In the genomic region with DNA sequence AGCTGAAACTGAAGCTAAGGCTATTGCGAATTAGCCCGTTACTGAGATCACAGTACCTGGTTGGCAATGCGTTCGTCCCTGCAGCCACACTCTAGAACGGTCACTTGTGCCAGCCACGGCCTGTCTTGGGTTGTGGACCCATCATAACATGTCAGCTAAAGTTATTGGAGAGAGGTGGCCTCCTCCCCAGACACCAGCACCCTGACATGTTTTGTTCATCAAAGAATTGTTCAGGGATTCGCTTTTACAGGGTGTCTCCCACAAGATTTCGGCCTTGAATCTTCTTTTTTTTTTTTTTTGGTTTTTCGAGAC, we compare ENCODE assay signal across 9 mouse cellular contexts. TPM values are rescaled to one million over a fixed set of nuclear protein-coding genes. Genes with fewer than 3 reads are reported as not detected.
DNase-seq lines count a peak whose midpoint lies in the region; ATAC-seq and TF ChIP-seq lines count a peak whose summit lies in the region.
"Had no signal": no experiment of that assay in that cellular context is flagged by ENCODE, and none has a peak within 500 bp of the region (broad histone marks: within the 10 kb centered on the region; RNA-seq: fewer than 3 reads in every experiment).

No protein-coding gene starts in this region.

- no peak overlapping the region for H3K27ac ChIP-seq in heart, embryonic 16.5 days (ENCODE audit: low read length)
- H3K27ac ChIP-seq in MEL (ENCODE audit: control insufficient read depth, low read depth, low read length) = peak overlapping the region; percentile 66
- H3K27ac ChIP-seq in hindbrain, embryonic 11.5 days (ENCODE audit: low read depth, low read length) = no peak overlapping the region
- no peak overlapping the region for H3K27ac ChIP-seq in midbrain, embryonic 11.5 days (ENCODE audit: low read depth, low read length)

- intact Hi-C loops in gastrocnemius, postnatal 14 days (cut with DNase I; ENCODE audit: low total_unique reads) = no loop called here
- intact Hi-C loops in left cerebral cortex, postnatal 36 days (cut with DNase I) = loop anchor here (1.0 to 10.0 kb wide), 2 partner anchors 148 to 392 kb away; a partner anchor contains a TSS

- no peaks in the 10 kb centered on the region for H3K27me3 ChIP-seq in heart, embryonic 16.5 days (ENCODE audit: control insufficient read depth, insufficient read depth, low read length)
- H3K27me3 ChIP-seq in MEL (ENCODE audit: control insufficient read depth in 1 of 2, insufficient read depth in 2 of 2, low read length in 2 of 2) = peaks cover 8% of the 10 kb centered on the region in 2 experiments
- no peaks in the 10 kb centered on the region for H3K27me3 ChIP-seq in hindbrain, embryonic 11.5 days (ENCODE audit: control insufficient read depth, insufficient read depth, low read length)
- no peaks in the 10 kb centered on the region for H3K27me3 ChIP-seq in midbrain, embryonic 11.5 days (ENCODE audit: control insufficient read depth, insufficient read depth, low read length)

- H3K9ac ChIP-seq in heart, embryonic 16.5 days (ENCODE audit: low read length) = peak overlapping the region; percentile 72
- H3K9ac ChIP-seq in MEL (ENCODE audit: control insufficient read depth, low read depth, low read length, poor library complexity, severe bottlenecking) = peak overlapping the region; percentile 83
- peak overlapping the region; percentile 79 for H3K9ac ChIP-seq in hindbrain, embryonic 11.5 days (ENCODE audit: low read depth, low read length)
- H3K9ac ChIP-seq in midbrain, embryonic 11.5 days (ENCODE audit: low read length) = peak overlapping the region; percentile 79

- H3K9me3 ChIP-seq in heart, embryonic 16.5 days (replicated peaks; ENCODE audit: control insufficient read depth, low read length) = no peaks in the 10 kb centered on the region
- no peaks in the 10 kb centered on the region for H3K9me3 ChIP-seq in MEL (replicated peaks; ENCODE audit: insufficient read depth, low read length)
- H3K9me3 ChIP-seq in hindbrain, embryonic 11.5 days (ENCODE audit: control insufficient read depth, low read length) = no peaks in the 10 kb centered on the region
- H3K9me3 ChIP-seq in midbrain, embryonic 11.5 days (ENCODE audit: control insufficient read depth, low read length) = no peaks in the 10 kb centered on the region

- TF ChIP-seq POLR2A in MEL (IDR thresholded peaks at IDR 0.05; ENCODE audit: control insufficient read depth in 1 of 2, insufficient read depth in 1 of 2, low read depth in 1 of 2, low read length in 2 of 2, poor library complexity in 1 of 2) = peak in 1 of 2 experiments; percentile 58; a peak in 1 of 4 replicates

- H3K4me2 ChIP-seq in heart, embryonic 16.5 days (ENCODE audit: low read depth, low read length) = peak overlapping the region; percentile 88
- peak overlapping the region; percentile 75 for H3K4me2 ChIP-seq in hindbrain, embryonic 11.5 days (replicated peaks; ENCODE audit: low read depth, low read length)
- peak overlapping the region; percentile 71 for H3K4me2 ChIP-seq in midbrain, embryonic 11.5 days

- TF ChIP-seq CTCF in MEL (IDR thresholded peaks at IDR 0.05 in 2 of 3, conservative IDR thresholded peaks at IDR 0.05 in 1 of 3; ENCODE audit: control insufficient read depth in 1 of 3, insufficient read depth in 1 of 3, low read depth in 2 of 3, low read length in 3 of 3, poor library complexity in 1 of 3, severe bottlenecking in 1 of 3) = no peak

- WGBS in heart, embryonic 16.5 days = 61% methylated on average over 9 of the region's 9 CpGs
- WGBS in hindbrain, embryonic 11.5 days = 66% methylated on average over 9 of the region's 9 CpGs
- 68% methylated on average over 9 of the region's 9 CpGs for WGBS in midbrain, embryonic 11.5 days

- no peak for DNase-seq in heart, adult 9 months (ENCODE audit: low spot score in 2 of 2)
- DNase-seq in MEL (ENCODE audit: low read depth, low spot score) = no peak
- DNase-seq in hindbrain, embryonic 11.5 days (ENCODE audit: low spot score) = no peak
- DNase-seq in midbrain, embryonic 11.5 days (ENCODE audit: low spot score, missing footprints) = no peak
- no peak for DNase-seq in gastrocnemius, postnatal 14 days
- DNase-seq in cerebellum, postnatal 25 days = no peak
- DNase-seq in left cerebral cortex, postnatal 36 days (ENCODE audit: low spot score in 2 of 2) = no peak

- peaks cover 24% of the 10 kb centered on the region for H3K79me2 ChIP-seq in MEL (ENCODE audit: control insufficient read depth, insufficient read depth, low read length, poor library complexity)

- no peak for ATAC-seq in heart, embryonic 16.5 days (replicated peaks; ENCODE audit: extremely low read depth, insufficient read depth, low FRiP score)
- peak; percentile 43 for ATAC-seq in hindbrain, embryonic 11.5 days (ENCODE audit: low FRiP score)
- ATAC-seq in midbrain, embryonic 11.5 days (ENCODE audit: low FRiP score) = no peak

- peaks cover 7% of the 10 kb centered on the region for H3K4me1 ChIP-seq in heart, embryonic 16.5 days (ENCODE audit: control insufficient read depth, insufficient read depth, low read length)
- H3K4me1 ChIP-seq in MEL (ENCODE audit: control insufficient read depth in 1 of 2, insufficient read depth in 2 of 2, low read length in 2 of 2) = peaks cover 12 to 36% of the 10 kb centered on the region in 2 experiments
- H3K4me1 ChIP-seq in hindbrain, embryonic 11.5 days (replicated peaks; ENCODE audit: control insufficient read depth, insufficient read depth, low read length) = no peaks in the 10 kb centered on the region
- H3K4me1 ChIP-seq in midbrain, embryonic 11.5 days (ENCODE audit: control insufficient read depth, insufficient read depth, low read length) = peaks cover 6% of the 10 kb centered on the region

- no peak for TF ChIP-seq RAD21 in MEL (IDR thresholded peaks at IDR 0.05; ENCODE audit: low read depth, low read length)

- H3K36me3 ChIP-seq in heart, embryonic 16.5 days (ENCODE audit: control insufficient read depth, insufficient read depth) = peaks cover 15% of the 10 kb centered on the region
- peaks cover 16 to 36% of the 10 kb centered on the region in 2 experiments for H3K36me3 ChIP-seq in MEL (ENCODE audit: control insufficient read depth in 1 of 2, insufficient read depth in 2 of 2, low read length in 2 of 2)
- H3K36me3 ChIP-seq in hindbrain, embryonic 11.5 days (ENCODE audit: control insufficient read depth, insufficient read depth, low read length) = peaks cover 3% of the 10 kb centered on the region; the same call in 1 of the 2 replicates
- peaks cover 6% of the 10 kb centered on the region; the same call in 1 of the 2 replicates for H3K36me3 ChIP-seq in midbrain, embryonic 11.5 days (ENCODE audit: control insufficient read depth, insufficient read depth, low read length)

- 0 out of 4 replicates have a peak, but pooled peaks of 1 of the 2 experiments have one; percentile 1 for TF ChIP-seq EP300 in MEL (IDR thresholded peaks at IDR 0.05; ENCODE audit: low read depth in 1 of 2, low read length in 2 of 2)

- peak overlapping the region; percentile 71 for H3K4me3 ChIP-seq in heart, embryonic 16.5 days (ENCODE audit: low read length)
- H3K4me3 ChIP-seq in MEL (ENCODE audit: control insufficient read depth in 1 of 2, insufficient read depth in 1 of 2, low read depth in 2 of 2, low read length in 2 of 2) = peak overlapping the region; percentile 57 to 83
- H3K4me3 ChIP-seq in hindbrain, embryonic 11.5 days (ENCODE audit: low read depth, low read length) = peak overlapping the region; percentile 67
- H3K4me3 ChIP-seq in midbrain, embryonic 11.5 days (ENCODE audit: low read depth, low read length) = peak overlapping the region; percentile 68

RNA-seq across cellular contexts. Expression of a gene that starts 0.3 kb away (rescaled TPM):
- 50.0 and 63.3 TPM in 2 replicates for polyA plus RNA-seq in heart, embryonic 16.5 days (2015; fragmentation: Nextera tagmentation; extraction: Ambion mirVana)
- 171 and 193 TPM in 2 replicates for total RNA-seq in MEL (2012; rRNA removed)
- 100 to 1,000 TPM in 1 of 2 experiments, not detected in 1; 151 TPM for polyA plus RNA-seq in MEL (2012; ENCODE audit: insufficient read depth in 1 of 2, insufficient read length in 2 of 2, low read depth in 1 of 2, low replicate concordance in 2 of 2, missing spikeins in 1 of 2)
- polyA plus RNA-seq in hindbrain, embryonic 11.5 days (2014; fragmentation: Nextera tagmentation; extraction: Ambion mirVana) = 125 and 127 TPM in 2 replicates
- 113 and 128 TPM in 2 replicates for polyA plus RNA-seq in midbrain, embryonic 11.5 days (2014; fragmentation: Nextera tagmentation; extraction: Ambion mirVana)
- total RNA-seq in gastrocnemius, postnatal 14 days (2021) = 10 to 100 TPM; 13.4 to 13.9 TPM
- total RNA-seq in left cerebral cortex, postnatal 36 days (2021) = 10 to 100 TPM; 57.2 to 68.7 TPM

RNA-seq across cellular contexts. Expression of a gene that starts 10.8 kb away (rescaled TPM):
- polyA plus RNA-seq in heart, embryonic 16.5 days (2015; fragmentation: Nextera tagmentation; extraction: Ambion mirVana) = 17.1 and 19.9 TPM in 2 replicates
- 28.2 and 29.0 TPM in 2 replicates for total RNA-seq in MEL (2012; rRNA removed)
- 10 to 100 TPM in 1 of 2 experiments, not detected in 1; 68.6 TPM for polyA plus RNA-seq in MEL (2012; ENCODE audit: insufficient read depth in 1 of 2, insufficient read length in 2 of 2, low read depth in 1 of 2, low replicate concordance in 2 of 2, missing spikeins in 1 of 2)
- polyA plus RNA-seq in hindbrain, embryonic 11.5 days (2014; fragmentation: Nextera tagmentation; extraction: Ambion mirVana) = 38.9 and 40.5 TPM in 2 replicates
- polyA plus RNA-seq in midbrain, embryonic 11.5 days (2014; fragmentation: Nextera tagmentation; extraction: Ambion mirVana) = 42.2 and 53.3 TPM in 2 replicates
- total RNA-seq in gastrocnemius, postnatal 14 days (2021) = 1 to 10 TPM; 6.4 to 6.6 TPM
- total RNA-seq in left cerebral cortex, postnatal 36 days (2021) = 10 to 100 TPM; 15.9 to 18.4 TPM

RNA-seq across cellular contexts. Expression of a gene that starts 39.2 kb away (rescaled TPM):
- polyA plus RNA-seq in heart, embryonic 16.5 days (2015; fragmentation: Nextera tagmentation; extraction: Ambion mirVana) = 28.0 and 31.5 TPM in 2 replicates
- total RNA-seq in MEL (2012; rRNA removed) = 55.9 and 58.3 TPM in 2 replicates
- polyA plus RNA-seq in MEL (2012; ENCODE audit: insufficient read depth in 1 of 2, insufficient read length in 2 of 2, low read depth in 1 of 2, low replicate concordance in 2 of 2, missing spikeins in 1 of 2) = 100 to 1,000 TPM in 1 of 2 experiments, 10 to 100 TPM in 1; 50.5 to 463 TPM
- 58.7 and 61.0 TPM in 2 replicates for polyA plus RNA-seq in hindbrain, embryonic 11.5 days (2014; fragmentation: Nextera tagmentation; extraction: Ambion mirVana)
- polyA plus RNA-seq in midbrain, embryonic 11.5 days (2014; fragmentation: Nextera tagmentation; extraction: Ambion mirVana) = 53.9 and 58.7 TPM in 2 replicates
- 10 to 100 TPM; 13.6 to 16.0 TPM for total RNA-seq in gastrocnemius, postnatal 14 days (2021)
- total RNA-seq in left cerebral cortex, postnatal 36 days (2021) = 10 to 100 TPM; 33.4 to 60.7 TPM

RNA-seq across cellular contexts. Expression of a gene that starts 45.7 kb away (rescaled TPM):
- 0.04 TPM in 1 of 2 replicates, not detected in the other for polyA plus RNA-seq in heart, embryonic 16.5 days (2015; fragmentation: Nextera tagmentation; extraction: Ambion mirVana)
- not detected in 2 replicates for total RNA-seq in MEL (2012; rRNA removed)
- not detected for polyA plus RNA-seq in MEL (2012; ENCODE audit: insufficient read depth in 1 of 2, insufficient read length in 2 of 2, low read depth in 1 of 2, low replicate concordance in 2 of 2, missing spikeins in 1 of 2)
- polyA plus RNA-seq in hindbrain, embryonic 11.5 days (2014; fragmentation: Nextera tagmentation; extraction: Ambion mirVana) = 0.31 and 0.37 TPM in 2 replicates
- 0.08 and 0.14 TPM in 2 replicates for polyA plus RNA-seq in midbrain, embryonic 11.5 days (2014; fragmentation: Nextera tagmentation; extraction: Ambion mirVana)
- not detected for total RNA-seq in gastrocnemius, postnatal 14 days (2021)
- total RNA-seq in left cerebral cortex, postnatal 36 days (2021) = under 1 TPM; 0.30 to 0.34 TPM
- total RNA-seq: hematopoietic stem cell, adult 5-6 weeks had no signal

RNA-seq across cellular contexts. Expression of a gene that starts 56.5 kb away (rescaled TPM):
- 0.16 and 0.40 TPM in 2 replicates for polyA plus RNA-seq in heart, embryonic 16.5 days (2015; fragmentation: Nextera tagmentation; extraction: Ambion mirVana)
- total RNA-seq in MEL (2012; rRNA removed) = 0.96 and 1.4 TPM in 2 replicates
- 100 to 1,000 TPM in 1 of 2 experiments, under 1 TPM in 1; 0.65 to 745 TPM for polyA plus RNA-seq in MEL (2012; ENCODE audit: insufficient read depth in 1 of 2, insufficient read length in 2 of 2, low read depth in 1 of 2, low replicate concordance in 2 of 2, missing spikeins in 1 of 2)
- polyA plus RNA-seq in hindbrain, embryonic 11.5 days (2014; fragmentation: Nextera tagmentation; extraction: Ambion mirVana) = 0.70 and 1.1 TPM in 2 replicates
- 0.22 TPM in 1 of 2 replicates, not detected in the other for polyA plus RNA-seq in midbrain, embryonic 11.5 days (2014; fragmentation: Nextera tagmentation; extraction: Ambion mirVana)
- total RNA-seq in gastrocnemius, postnatal 14 days (2021) = not detected
- 1 to 10 TPM; 2.5 to 2.8 TPM for total RNA-seq in left cerebral cortex, postnatal 36 days (2021)
